In genomic region chr11:79288913-79289640, GRCm38 (mm10) we compare ENCODE assay signal across 28 mouse cellular contexts. TPM values are rescaled to one million over a fixed set of nuclear protein-coding genes. Genes with fewer than 3 reads are reported as not detected.
DNase-seq lines count a peak whose midpoint lies in the region; ATAC-seq lines count a peak whose summit lies in the region.
"Had no signal": no experiment of that assay in that cellular context is flagged by ENCODE, and none has a peak within 500 bp of the region (broad histone marks: within the 10 kb centered on the region; RNA-seq: fewer than 3 reads in every experiment).

No protein-coding gene starts in this region.

- no peak for ATAC-seq in heart, embryonic 16.5 days (replicated peaks; ENCODE audit: extremely low read depth, insufficient read depth, low FRiP score)
- ATAC-seq: forebrain, embryonic 14.5 days; inflammation-experienced regulatory T-cells, adult 6 months had no signal

- H3K4me2 ChIP-seq in heart, embryonic 16.5 days (ENCODE audit: low read depth, low read length) = no peak overlapping the region
- H3K4me2 ChIP-seq: embryonic facial prominence, embryonic 15.5 days; hindbrain, embryonic 14.5 days had no signal

- H3K4me1 ChIP-seq in heart, embryonic 16.5 days (ENCODE audit: control insufficient read depth, insufficient read depth, low read length) = peaks cover 16% of the 10 kb centered on the region

- WGBS in heart, embryonic 16.5 days = 43% methylated on average over 5 of the region's 5 CpGs

- no peaks in the 10 kb centered on the region for H3K36me3 ChIP-seq in heart, embryonic 16.5 days (ENCODE audit: control insufficient read depth, insufficient read depth)
- H3K36me3 ChIP-seq: embryonic facial prominence, embryonic 15.5 days had no signal

- no peak overlapping the region for H3K27ac ChIP-seq in heart, embryonic 16.5 days (ENCODE audit: low read length)
- H3K27ac ChIP-seq: embryonic facial prominence, embryonic 15.5 days; gastrocnemius, adult 2 months; hindbrain, embryonic 14.5 days had no signal

- no peak overlapping the region for H3K4me3 ChIP-seq in heart, embryonic 16.5 days (ENCODE audit: low read length)
- H3K4me3 ChIP-seq: embryonic facial prominence, embryonic 15.5 days; gastrocnemius, adult 2 months had no signal

- peaks cover 2% of the 10 kb centered on the region; the same call in 1 of the 2 replicates for H3K9me3 ChIP-seq in heart, embryonic 16.5 days (replicated peaks; ENCODE audit: control insufficient read depth, low read length)
- H3K9me3 ChIP-seq: embryonic facial prominence, embryonic 15.5 days had no signal

- H3K9ac ChIP-seq in heart, embryonic 16.5 days (ENCODE audit: low read length) = peak overlapping the region; percentile 16; the same call in 1 of the 2 replicates
- H3K9ac ChIP-seq: embryonic facial prominence, embryonic 15.5 days; hindbrain, embryonic 14.5 days had no signal

- peak; percentile 60 for DNase-seq in heart, adult 11 months
- DNase-seq in heart, adult 8-10 months (ENCODE audit: low spot score) = no peak
- no peak for DNase-seq in heart, adult 18-20 months
- DNase-seq in kidney, postnatal 14 days = peak; percentile 17
- DNase-seq in kidney, adult 9 months = no peak
- peak; percentile 89 for DNase-seq in adipocyte (ENCODE audit: low spot score)
- DNase-seq in layer of hippocampus, adult 9-11 months = no peak
- DNase-seq: adrenal gland, postnatal 25 days; cerebellum, adult 11 months; cerebellum, adult 9-11 months; gastrocnemius, adult 2 months; heart, postnatal 10 days; midbrain, embryonic 14.5 days; right cerebral cortex, adult 18-20 months; right cerebral cortex, postnatal 4 days; thymus, postnatal 14 days had no signal

- H3K27me3 ChIP-seq in heart, embryonic 16.5 days (ENCODE audit: control insufficient read depth, insufficient read depth, low read length) = no peaks in the 10 kb centered on the region
- H3K27me3 ChIP-seq: embryonic facial prominence, embryonic 15.5 days had no signal

RNA-seq across cellular contexts. Expression of gene Gm9964, which starts 7.6 kb away (rescaled TPM):
- not detected for total RNA-seq in heart, adult 8-10 months (2022)
- polyA plus RNA-seq in heart, embryonic 16.5 days (2015; fragmentation: Nextera tagmentation; extraction: Ambion mirVana) = not detected in 2 replicates
- total RNA-seq in heart, adult 18-20 months (2021) = not detected
- total RNA-seq: adrenal gland, postnatal 25 days; common myeloid progenitor, adult 5-6 weeks; gastrocnemius, adult 2 months; gastrocnemius, postnatal 4 days; megakaryocyte-erythroid progenitor cell, adult 5-6 weeks had no signal
- polyA plus RNA-seq: embryonic facial prominence, embryonic 15.5 days; forebrain, embryonic 14.5 days; frontal cortex, adult 2 months; hindbrain, embryonic 14.5 days; inflammation-experienced regulatory T-cells, adult 6 months; limb, embryonic 14.5 days; liver, embryonic 16.5 days; midbrain, embryonic 14.5 days; stomach, embryonic 14.5 days had no signal

RNA-seq across cellular contexts. Expression of gene Wsb1, which starts 34.6 kb away (rescaled TPM):
- total RNA-seq in heart, adult 8-10 months (2022) = 10 to 100 TPM in 3 of 4 experiments, 1 to 10 TPM in 1; 9.5 to 13.5 (median 12.3) TPM
- polyA plus RNA-seq in heart, embryonic 16.5 days (2015; fragmentation: Nextera tagmentation; extraction: Ambion mirVana) = 121 and 123 TPM in 2 replicates
- 10 to 100 TPM; 12.6 to 13.8 TPM for total RNA-seq in heart, adult 18-20 months (2021)

RNA-seq across cellular contexts. Expression of gene Nf1, which starts 50.4 kb away (rescaled TPM):
- 10 to 100 TPM; 25.2 to 31.6 (median 29.9) TPM for total RNA-seq in heart, adult 8-10 months (2022)
- polyA plus RNA-seq in heart, embryonic 16.5 days (2015; fragmentation: Nextera tagmentation; extraction: Ambion mirVana) = 3.4 and 3.8 TPM in 2 replicates
- total RNA-seq in heart, adult 18-20 months (2021) = 10 to 100 TPM; 31.3 to 33.6 TPM

Comparison
In these comparisons a context has a peak if more than half of its experiments do, and no peak if none do; other contexts are left out.
1. DNase-seq: peak in heart, adult 11 months (single experiment), kidney, postnatal 14 days (single experiment) and adipocyte (single experiment); none in heart, adult 8-10 months (single experiment), heart, adult 18-20 months (0 of 2), kidney, adult 9 months (single experiment) and layer of hippocampus, adult 9-11 months (single experiment).